Mouse (Mus musculus) embryonic fibroblast, embryonic 13.5 days (primary cell): ENCODE measurements around the gene Slc29a1.

Source experiments
- CTCF ChIP-seq: IDR thresholded peaks from 2 replicates; pipeline ENCODE4 v1.5.1; 2011; ENCODE audit warnings: mild to moderate bottlenecking, control low read depth, low read length, moderate library complexity, borderline replicate concordance; ENCODE audit not compliant: insufficient read depth
- POLR2A ChIP-seq: IDR thresholded peaks from 2 replicates; pipeline ENCODE4 v1.6.1; 2011; ENCODE audit warnings: low read depth, mild to moderate bottlenecking, control low read depth, low read length, moderate library complexity

GRCm38 (mm10) chr17:45630992-45631391 is 31.6 kb upstream of the Slc29a1 start:
- no peak for TF ChIP-seq CTCF
- TF ChIP-seq POLR2A, result no peak
